ENCODE assay signal across 17 mouse cellular contexts in genomic region chr12:114615179-114615578, GRCm38 (mm10).
DNase-seq lines count a peak whose midpoint lies in the region; ATAC-seq and TF ChIP-seq lines count a peak whose summit lies in the region.
"Had no signal": no experiment of that assay in that cellular context is flagged by ENCODE, and none has a peak within 500 bp of the region (broad histone marks: within the 10 kb centered on the region; RNA-seq: fewer than 3 reads in every experiment).

No protein-coding gene starts in this region.

- no peak overlapping the region for H3K4me3 ChIP-seq in E14TG2a.4 (replicated peaks; ENCODE audit: low read length)
- no peak overlapping the region for H3K4me3 ChIP-seq in embryonic facial prominence, embryonic 10.5 days
- H3K4me3 ChIP-seq: forebrain, embryonic 13.5 days; hindbrain, embryonic 15.5 days; limb, embryonic 12.5 days; liver, embryonic 15.5 days; midbrain, embryonic 15.5 days; stomach, embryonic 15.5 days had no signal

- 0 out of 2 replicates have a peak, but pooled peaks have one; percentile 18 for TF ChIP-seq CTCF in E14TG2a.4 (conservative IDR thresholded peaks at IDR 0.05; ENCODE audit: low read length)

- no peaks in the 10 kb centered on the region for H3K4me1 ChIP-seq in E14TG2a.4 (replicated peaks; ENCODE audit: low read depth, low read length)
- H3K4me1 ChIP-seq in embryonic facial prominence, embryonic 10.5 days = no peaks in the 10 kb centered on the region
- H3K4me1 ChIP-seq: forebrain, embryonic 13.5 days; hindbrain, embryonic 15.5 days; limb, embryonic 12.5 days; liver, embryonic 15.5 days; midbrain, embryonic 15.5 days; stomach, embryonic 15.5 days had no signal

- H3K27me3 ChIP-seq in E14TG2a.4 (ENCODE audit: insufficient read depth, low read length) = no peaks in the 10 kb centered on the region
- H3K27me3 ChIP-seq in embryonic facial prominence, embryonic 10.5 days (replicated peaks; ENCODE audit: low read depth, poor library complexity, severe bottlenecking) = no peaks in the 10 kb centered on the region
- H3K27me3 ChIP-seq: forebrain, embryonic 13.5 days; hindbrain, embryonic 15.5 days; limb, embryonic 12.5 days; liver, embryonic 15.5 days; midbrain, embryonic 15.5 days; stomach, embryonic 15.5 days had no signal

- peak; percentile 72; the same call in 1 of the 2 replicates for ATAC-seq in common myeloid progenitor, adult 5-6 weeks (replicated peaks; ENCODE audit: low read depth, poor library complexity, severe bottlenecking)
- peak; percentile 26; the same call in 1 of the 2 replicates for ATAC-seq in neutrophil, adult 5-6 weeks (ENCODE audit: extremely low read depth, insufficient number of reproducible peaks, low FRiP score, poor library complexity, severe bottlenecking)
- ATAC-seq: forebrain, embryonic 13.5 days; midbrain, embryonic 15.5 days had no signal

- 67% methylated on average over 3 of the region's 3 CpGs for WGBS in embryonic facial prominence, embryonic 10.5 days

- no peak overlapping the region for H3K27ac ChIP-seq in embryonic facial prominence, embryonic 10.5 days (replicated peaks)
- H3K27ac ChIP-seq: forebrain, embryonic 13.5 days; hindbrain, embryonic 15.5 days; limb, embryonic 12.5 days; liver, embryonic 15.5 days; midbrain, embryonic 15.5 days; stomach, embryonic 15.5 days had no signal

- peaks cover 7% of the 10 kb centered on the region for H3K9me3 ChIP-seq in E14TG2a.4 (ENCODE audit: low read length)
- H3K9me3 ChIP-seq in embryonic facial prominence, embryonic 10.5 days = peaks cover 53% of the 10 kb centered on the region
- H3K9me3 ChIP-seq: liver, embryonic 15.5 days; stomach, embryonic 15.5 days had no signal

- intact Hi-C loops in left cerebral cortex, postnatal 25 days (cut with DNase I) = no loop called here

- peak; percentile 90 for DNase-seq in thymus, postnatal 4 days
- DNase-seq in left cerebral cortex, postnatal 25 days (ENCODE audit: low spot score in 2 of 2) = no peak
- DNase-seq in embryonic facial prominence, embryonic 10.5 days (ENCODE audit: low spot score) = no peak
- no peak for DNase-seq in gastrocnemius, adult 18-20 months (ENCODE audit: low spot score)
- DNase-seq: adrenal gland, postnatal 14 days; cerebellum, adult 9-10 months; kidney, adult 8-10 months; lung, postnatal 4 days had no signal

- H3K36me3 ChIP-seq in E14TG2a.4 (ENCODE audit: insufficient read depth, low read length) = no peaks in the 10 kb centered on the region
- H3K36me3 ChIP-seq in embryonic facial prominence, embryonic 10.5 days (replicated peaks) = no peaks in the 10 kb centered on the region
- H3K36me3 ChIP-seq: hindbrain, embryonic 15.5 days; limb, embryonic 12.5 days; liver, embryonic 15.5 days; midbrain, embryonic 15.5 days; stomach, embryonic 15.5 days had no signal
